Comparison of ENCODE assay signal across 8 mouse cellular contexts in genomic region chr7:6126690-6127448, GRCm38 (mm10). TPM values are rescaled to one million over a fixed set of nuclear protein-coding genes. Genes with fewer than 3 reads are reported as not detected.
DNase-seq lines count a peak whose midpoint lies in the region; ATAC-seq and TF ChIP-seq lines count a peak whose summit lies in the region.

No protein-coding gene starts in this region.

- no peak overlapping the region for H3K27ac ChIP-seq in hindbrain, embryonic 11.5 days (ENCODE audit: low read depth, low read length)
- no peak overlapping the region for H3K27ac ChIP-seq in lung, embryonic 16.5 days (ENCODE audit: low read length)

- TF ChIP-seq CTCF in G1E (IDR thresholded peaks at IDR 0.05; ENCODE audit: low read depth, low read length): peak; percentile 84

- peaks cover 3% of the 10 kb centered on the region for H3K4me1 ChIP-seq in G1E (ENCODE audit: insufficient read depth, low read depth, low read length)
- no peaks in the 10 kb centered on the region for H3K4me1 ChIP-seq in hindbrain, embryonic 11.5 days (replicated peaks; ENCODE audit: control insufficient read depth, insufficient read depth, low read length)
- H3K4me1 ChIP-seq in lung, embryonic 16.5 days (replicated peaks; ENCODE audit: control insufficient read depth, insufficient read depth, low read length): 0 out of 2 replicates have a peak, but pooled peaks cover 2% of the 10 kb centered on the region

- no peak overlapping the region for H3K4me2 ChIP-seq in hindbrain, embryonic 11.5 days (replicated peaks; ENCODE audit: low read depth, low read length)
- no peak overlapping the region for H3K4me2 ChIP-seq in lung, embryonic 16.5 days (ENCODE audit: low read depth, low read length)

- DNase-seq in G1E (ENCODE audit: low spot score): peak; percentile 36
- peak; percentile 87 for DNase-seq in cerebellum, adult 18-20 months
- DNase-seq in forelimb bud, embryonic 11.5 days (ENCODE audit: low read depth, low spot score): peak; percentile 83
- DNase-seq in hindbrain, embryonic 11.5 days (ENCODE audit: low spot score): peak; percentile 81
- DNase-seq in layer of hippocampus, adult 9-11 months: peak; percentile 86
- DNase-seq in ovary, postnatal 14 days (ENCODE audit: low spot score): peak; percentile 76
- DNase-seq in thymus, postnatal 10 days (ENCODE audit: low spot score in 2 of 2): peak; percentile 64 to 76

- H3K36me3 ChIP-seq in G1E (replicated peaks): peaks cover 13% of the 10 kb centered on the region
- H3K36me3 ChIP-seq in hindbrain, embryonic 11.5 days (ENCODE audit: control insufficient read depth, insufficient read depth, low read length): no peaks in the 10 kb centered on the region
- H3K36me3 ChIP-seq in lung, embryonic 16.5 days (ENCODE audit: control insufficient read depth, insufficient read depth, low read length): peaks cover 5% of the 10 kb centered on the region

- H3K4me3 ChIP-seq in G1E (ENCODE audit: low read depth, low read length): no peak overlapping the region
- no peak overlapping the region for H3K4me3 ChIP-seq in hindbrain, embryonic 11.5 days (ENCODE audit: low read depth, low read length)
- H3K4me3 ChIP-seq in lung, embryonic 16.5 days (ENCODE audit: low read length): no peak overlapping the region

- 42% methylated on average over 7 of the region's 7 CpGs for WGBS in hindbrain, embryonic 11.5 days
- 30% methylated on average over 7 of the region's 7 CpGs for WGBS in lung, embryonic 16.5 days

- peak; percentile 67 for ATAC-seq in G1E (ENCODE audit: extremely low read depth, insufficient number of reproducible peaks, low FRiP score, poor library complexity, severe bottlenecking)
- peak; percentile 72 for ATAC-seq in hindbrain, embryonic 11.5 days (ENCODE audit: low FRiP score)
- peak; percentile 76 for ATAC-seq in lung, embryonic 16.5 days (ENCODE audit: low read depth)

- no peaks in the 10 kb centered on the region for H3K9me3 ChIP-seq in G1E (replicated peaks)
- no peaks in the 10 kb centered on the region for H3K9me3 ChIP-seq in hindbrain, embryonic 11.5 days (ENCODE audit: control insufficient read depth, low read length)
- peaks cover under 1% of the 10 kb centered on the region; the same call in 1 of the 2 replicates for H3K9me3 ChIP-seq in lung, embryonic 16.5 days (ENCODE audit: control insufficient read depth, low read length)

- peaks cover 4% of the 10 kb centered on the region; the same call in 1 of the 2 replicates for H3K27me3 ChIP-seq in G1E (ENCODE audit: insufficient read depth, low read length)
- H3K27me3 ChIP-seq in hindbrain, embryonic 11.5 days (ENCODE audit: control insufficient read depth, insufficient read depth, low read length): no peaks in the 10 kb centered on the region
- H3K27me3 ChIP-seq in lung, embryonic 16.5 days (ENCODE audit: control insufficient read depth, insufficient read depth, low read depth, low read length): no peaks in the 10 kb centered on the region

- no peak overlapping the region for H3K9ac ChIP-seq in hindbrain, embryonic 11.5 days (ENCODE audit: low read depth, low read length)
- H3K9ac ChIP-seq in lung, embryonic 16.5 days (ENCODE audit: low read length): no peak overlapping the region

RNA-seq across cellular contexts. Expression of gene Zfp787, which starts 28.9 kb away (rescaled TPM):
- total RNA-seq in G1E (2014; fragmentation: Nextera tagmentation) (23.5 and 36.9 TPM in 2 replicates), G1E (2017) (33.1 and 39.0 TPM in 2 replicates)
- 47.7 and 49.8 TPM in 2 replicates for polyA plus RNA-seq in G1E (2012)
- 11.3 and 13.0 TPM in 2 replicates for polyA plus RNA-seq in hindbrain, embryonic 11.5 days (2014; fragmentation: Nextera tagmentation; extraction: Ambion mirVana)
- 22.6 and 23.0 TPM in 2 replicates for polyA plus RNA-seq in lung, embryonic 16.5 days (2015; fragmentation: Nextera tagmentation; extraction: Ambion mirVana)

RNA-seq across cellular contexts. Expression of gene Zfp444, which starts 45.2 kb away (rescaled TPM):
- total RNA-seq in G1E (2014; fragmentation: Nextera tagmentation): 7.1 and 15.0 TPM in 2 replicates
- 26.9 and 29.3 TPM in 2 replicates for total RNA-seq in G1E (2017)
- 45.2 and 48.6 TPM in 2 replicates for polyA plus RNA-seq in G1E (2012)
- polyA plus RNA-seq in hindbrain, embryonic 11.5 days (2014; fragmentation: Nextera tagmentation; extraction: Ambion mirVana): 67.9 and 73.1 TPM in 2 replicates
- 48.4 and 53.1 TPM in 2 replicates for polyA plus RNA-seq in lung, embryonic 16.5 days (2015; fragmentation: Nextera tagmentation; extraction: Ambion mirVana)

Comparison
In these comparisons a context has a peak if more than half of its experiments do, and no peak if none do; other contexts are left out.
1. DNase-seq: peak in every context shown above with its lines; median percentile 87 in cerebellum, adult 18-20 months; 86 in layer of hippocampus, adult 9-11 months; 83 in forelimb bud, embryonic 11.5 days; 81 in hindbrain, embryonic 11.5 days; 76 in ovary, postnatal 14 days; 70 in thymus, postnatal 10 days; 36 in G1E.